Mouse (Mus musculus): ENCODE results near the gene H1foo.

- TF ChIP-seq CTCF (IDR thresholded peaks at IDR 0.05; ENCODE audit: extremely low read depth, insufficient read depth, insufficient read length, insufficient replicate concordance) = no peak
- TF ChIP-seq POLR2A (IDR thresholded peaks at IDR 0.05; ENCODE audit: low read depth, low read length) = no peak
Observed at GRCm38 (mm10) chr6:115924829-115925228, 19.9 kb upstream of the H1foo start.

Data from spleen, adult 2 months (tissue).